Mouse (Mus musculus) yolk sac, embryonic 10.5 days (tissue): ENCODE data around the gene Nsd1.

Experiments
- DNase-seq: peaks from one replicate; pipeline ENCODE4 v3.0.0-alpha.2; 2017; ENCODE audit warnings: low spot score

The Nsd1 gene

DNA sequence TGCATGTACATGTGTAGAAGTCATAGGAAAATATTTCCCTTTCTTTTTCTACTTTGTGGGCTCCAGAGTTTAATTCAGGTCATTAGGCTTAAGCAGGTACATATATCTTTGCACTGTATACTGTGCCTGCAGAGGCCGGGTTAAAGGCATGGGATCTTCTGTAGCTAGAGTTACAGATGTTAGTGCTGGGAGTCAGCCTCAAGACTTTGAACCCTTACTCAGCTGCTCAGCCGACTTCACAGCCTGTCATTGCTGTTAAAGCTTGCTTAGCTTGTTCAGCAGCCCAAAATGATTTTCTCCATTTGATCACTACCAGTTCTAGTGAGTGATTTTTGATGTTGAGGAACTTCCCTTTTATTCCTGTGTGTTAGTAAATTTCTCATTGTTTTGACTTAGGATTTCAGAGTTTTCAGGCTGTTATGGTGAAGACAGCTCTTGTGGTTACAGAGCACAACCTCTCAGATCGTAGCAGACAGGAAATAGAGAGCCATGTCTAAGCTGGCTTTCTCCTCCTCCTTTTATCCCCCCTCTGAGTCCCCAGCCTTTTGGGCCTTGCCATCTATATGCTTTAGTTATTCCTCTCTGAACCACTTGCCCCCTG lies 45.6 kb downstream of the Nsd1 start:
- peak; percentile 34 for DNase-seq

DNA sequence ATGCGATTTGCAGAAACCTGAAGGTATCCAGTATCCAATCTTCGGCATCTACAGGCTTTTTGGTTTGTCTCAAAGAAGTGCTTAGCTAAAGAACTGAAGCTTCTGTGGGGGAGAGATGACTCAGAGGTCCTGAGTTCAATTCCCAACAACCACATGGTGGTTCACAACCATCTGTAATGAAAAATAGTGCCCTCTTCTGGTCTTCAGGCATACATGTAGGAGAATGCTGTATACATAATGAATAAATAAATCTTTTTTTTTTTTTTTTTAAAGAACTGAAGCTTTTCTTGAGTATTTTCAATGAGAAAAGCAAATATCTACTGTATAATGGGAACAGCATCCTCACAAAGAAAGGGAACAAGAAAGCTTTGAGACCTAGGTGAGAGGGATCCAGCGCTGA lies 49.1 kb downstream of the Nsd1 start:
- DNase-seq = no peak

DNA sequence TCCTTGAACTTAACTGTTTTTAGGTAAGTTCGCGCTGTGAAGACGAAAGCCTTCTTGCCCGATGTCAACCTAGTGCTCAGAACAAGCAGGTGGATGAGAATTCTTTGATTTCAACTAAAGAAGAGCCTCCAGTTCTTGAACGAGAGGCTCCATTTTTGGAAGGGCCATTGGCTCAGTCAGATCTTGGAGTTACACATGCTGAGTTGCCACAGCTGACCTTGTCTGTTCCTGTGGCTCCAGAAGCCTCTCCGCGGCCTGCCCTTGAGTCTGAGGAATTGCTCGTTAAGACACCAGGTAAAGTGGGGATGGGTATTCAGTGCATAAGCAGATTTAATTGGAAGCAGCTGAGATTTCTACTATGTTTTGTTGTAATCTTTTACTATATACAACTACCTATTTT lies 51.9 kb downstream of the Nsd1 start:
- DNase-seq = no peak

DNA sequence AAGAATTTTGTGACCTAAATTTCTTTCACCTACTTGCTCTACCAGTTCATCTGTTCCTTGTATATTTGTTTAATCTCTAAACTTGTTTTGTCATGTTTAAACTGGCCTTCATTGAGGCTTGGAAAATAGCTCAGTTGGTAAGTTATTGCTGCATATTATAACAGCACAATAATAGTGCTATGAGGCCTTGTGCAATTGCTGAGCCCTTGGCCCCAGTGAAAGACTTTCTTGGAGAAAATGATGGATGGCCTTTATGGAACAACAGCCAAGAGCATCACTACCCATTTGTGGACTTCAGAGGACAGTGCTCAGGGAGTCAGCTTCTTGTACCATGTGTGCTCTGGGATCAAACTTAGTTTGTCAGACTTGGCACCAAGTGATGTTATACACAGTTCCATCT lies 52.5 kb downstream of the Nsd1 start:
- DNase-seq = no peak

DNA sequence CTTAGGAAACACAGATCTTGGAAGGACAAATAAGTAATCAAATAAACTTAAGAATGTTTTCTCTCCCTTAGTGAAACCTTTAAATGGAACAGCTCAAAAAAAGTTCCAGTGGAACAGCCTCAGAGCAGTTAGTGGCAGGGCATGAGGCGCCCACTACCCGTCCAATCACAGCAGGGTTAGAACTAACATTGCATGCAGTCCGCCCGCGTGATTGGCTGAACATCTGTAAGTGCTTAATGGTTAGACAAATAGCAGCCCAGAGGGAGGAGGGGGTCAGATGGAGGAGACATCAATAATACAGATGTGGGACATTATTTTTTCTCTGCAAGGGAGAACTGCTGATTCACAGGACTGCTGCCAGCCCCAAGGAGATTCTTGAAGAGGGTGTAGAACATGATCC lies 67.6 kb downstream of the Nsd1 start:
- no peak for DNase-seq

DNA sequence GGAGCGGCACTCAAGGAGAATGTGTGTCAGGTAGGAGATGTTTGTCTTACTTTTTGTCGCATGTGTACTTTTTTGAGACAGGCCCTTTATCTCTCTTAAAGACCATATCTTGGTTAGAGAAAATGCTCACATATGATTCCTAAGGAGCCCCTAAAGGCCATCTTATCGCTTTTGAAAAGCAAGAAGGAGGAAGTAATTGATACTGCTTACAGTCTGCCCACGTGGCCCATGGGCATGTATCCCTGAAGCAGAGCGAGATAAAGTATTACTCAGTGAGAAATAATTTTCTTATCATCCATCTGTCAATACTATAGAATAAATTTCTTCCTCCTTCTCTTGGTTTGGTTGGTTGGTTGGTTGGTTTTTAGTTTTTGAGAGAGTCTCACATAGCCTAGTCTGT lies 68.1 kb downstream of the Nsd1 start:
- no peak for DNase-seq

DNA sequence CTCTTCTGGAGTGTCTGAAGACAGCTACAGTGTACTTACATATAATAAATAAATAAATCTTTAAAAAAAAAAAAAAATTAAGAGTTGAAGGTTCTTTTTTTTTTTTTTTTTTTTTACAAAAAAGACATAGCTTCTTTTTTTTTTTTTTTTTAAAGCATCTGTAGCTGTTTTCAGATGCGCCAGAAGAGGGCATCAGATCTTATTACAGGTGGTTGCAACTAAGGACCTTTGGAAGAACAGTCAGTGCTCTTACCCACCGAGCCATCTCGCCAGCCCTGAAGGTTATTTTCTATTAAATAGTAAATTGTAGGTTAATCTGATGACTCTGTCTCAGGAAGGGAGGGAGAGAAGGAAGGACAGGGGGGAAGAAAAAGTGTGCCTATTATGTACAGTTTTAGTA lies 79.3 kb downstream of the Nsd1 start:
- DNase-seq = no peak

DNA sequence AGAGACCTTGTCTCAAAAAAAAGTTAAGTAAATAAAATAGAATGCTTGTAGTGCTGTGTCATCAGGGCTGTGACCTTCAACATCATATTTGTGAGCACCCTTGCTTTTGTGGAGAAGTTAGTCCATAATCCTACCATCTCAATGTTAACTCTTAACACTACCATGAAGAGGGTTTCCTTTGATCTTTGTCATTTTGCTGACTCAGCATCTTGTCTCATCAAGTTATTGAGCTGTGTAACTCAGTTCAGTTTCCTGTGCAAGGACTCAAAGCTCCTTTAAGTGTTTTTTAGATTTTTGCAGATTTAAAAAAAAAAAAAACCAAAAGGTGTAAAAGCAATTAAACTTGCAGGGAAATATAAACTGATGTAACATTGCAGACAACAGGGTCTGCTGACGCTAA lies 87.2 kb downstream of the Nsd1 start:
- DNase-seq = no peak

DNA sequence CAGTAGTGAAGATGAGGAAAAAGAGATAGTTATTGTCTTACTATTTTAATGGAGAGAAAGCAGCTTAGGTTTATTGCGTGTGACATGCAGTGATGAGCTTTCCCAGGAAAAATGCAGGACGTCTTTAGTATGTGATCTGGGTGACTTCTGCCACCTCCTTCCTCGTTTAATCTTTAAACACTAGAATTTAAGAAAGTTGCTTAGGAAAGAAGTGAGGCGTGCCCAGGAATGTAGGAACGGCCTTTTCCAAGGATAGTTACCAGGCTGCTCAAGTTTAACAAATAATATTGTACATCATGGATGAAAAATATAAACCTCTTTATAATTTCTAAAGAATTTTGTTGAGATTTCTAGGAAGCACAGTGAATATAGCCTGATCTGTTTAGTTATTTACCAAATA lies 91.3 kb downstream of the Nsd1 start:
- no peak for DNase-seq

DNA sequence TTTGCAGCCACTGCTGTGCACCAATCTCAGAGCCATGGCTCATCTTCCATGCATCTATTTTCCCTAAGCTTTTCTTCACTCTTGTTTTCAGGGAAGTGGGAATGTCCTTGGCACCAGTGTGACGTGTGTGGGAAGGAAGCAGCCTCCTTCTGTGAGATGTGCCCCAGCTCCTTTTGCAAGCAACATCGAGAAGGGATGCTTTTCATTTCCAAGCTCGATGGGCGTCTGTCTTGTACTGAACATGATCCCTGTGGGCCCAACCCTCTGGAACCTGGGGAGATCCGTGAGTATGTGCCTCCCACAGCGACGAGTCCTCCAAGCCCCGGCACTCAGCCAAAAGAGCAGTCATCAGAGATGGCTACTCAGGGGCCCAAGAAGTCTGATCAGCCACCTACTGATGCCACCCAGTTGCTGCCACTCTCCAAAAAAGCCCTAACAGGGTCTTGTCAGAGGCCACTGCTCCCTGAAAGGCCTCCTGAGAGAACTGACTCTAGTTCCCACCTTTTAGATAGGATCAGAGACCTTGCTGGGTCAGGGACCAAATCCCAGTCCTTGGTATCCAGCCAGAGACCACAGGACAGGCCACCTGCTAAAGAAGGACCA lies 102.5 kb downstream of the Nsd1 start:
- DNase-seq = no peak

DNA sequence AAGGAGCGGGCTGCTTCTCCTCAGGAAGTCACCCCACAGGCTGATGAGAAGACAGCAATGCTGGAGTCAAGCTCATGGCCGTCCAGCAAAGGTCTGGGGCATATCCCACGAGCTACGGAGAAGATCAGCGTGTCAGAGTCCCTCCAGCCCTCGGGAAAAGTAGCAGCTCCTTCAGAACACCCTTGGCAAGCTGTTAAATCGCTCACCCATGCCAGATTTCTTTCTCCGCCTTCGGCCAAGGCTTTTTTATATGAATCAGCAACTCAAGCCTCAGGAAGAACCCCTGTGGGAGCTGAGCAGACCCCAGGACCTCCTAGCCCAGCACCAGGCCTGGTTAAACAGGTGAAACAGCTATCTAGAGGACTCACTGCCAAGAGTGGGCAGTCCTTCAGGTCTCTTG lies 103.5 kb downstream of the Nsd1 start:
- no peak for DNase-seq

DNA sequence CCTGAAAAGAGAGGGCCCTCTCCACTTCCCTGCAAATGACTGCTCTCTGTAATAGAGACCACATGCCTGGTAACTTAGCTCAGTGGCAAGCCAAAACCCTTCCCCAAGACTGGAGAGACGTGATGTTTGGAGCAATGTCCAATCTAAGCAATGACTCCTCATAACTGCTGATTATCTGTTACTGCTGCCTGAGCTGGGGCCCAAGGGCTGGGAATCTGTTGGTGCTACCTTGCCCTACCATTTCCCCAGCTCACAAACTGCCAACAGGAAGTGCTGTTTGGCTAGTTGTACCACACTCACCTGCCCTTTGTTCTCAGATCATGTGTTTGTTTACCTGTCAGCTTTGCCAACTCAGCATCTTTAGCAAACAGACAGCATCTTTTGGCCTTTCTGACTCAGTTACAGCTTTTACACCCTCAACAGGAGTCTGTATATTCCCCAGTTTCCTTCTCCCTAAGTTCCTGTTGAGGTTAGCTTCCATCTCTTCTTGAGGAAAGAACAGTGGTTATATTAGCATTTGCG lies 105.4 kb downstream of the Nsd1 start:
- DNase-seq = no peak

DNA sequence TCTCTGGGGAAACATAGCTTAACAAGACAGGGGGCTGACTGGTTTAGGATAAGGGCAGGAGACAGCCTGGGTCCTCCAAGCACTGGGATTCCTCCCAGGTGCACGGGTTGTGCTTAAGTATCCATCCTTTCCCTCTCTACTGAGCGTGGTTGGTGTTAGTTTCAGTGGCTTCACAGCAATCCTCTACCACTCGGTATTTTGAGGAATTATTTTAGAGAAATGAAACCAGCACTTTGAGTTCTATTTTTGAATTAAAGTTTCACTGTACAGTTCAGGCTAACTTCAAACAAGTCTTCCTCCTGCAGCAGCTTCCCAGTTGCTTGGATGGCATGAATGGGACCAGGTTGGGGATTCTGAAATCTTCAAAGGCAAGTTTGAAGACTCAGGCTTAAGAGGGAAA lies 108.8 kb downstream of the Nsd1 start:
- no peak for DNase-seq

DNA sequence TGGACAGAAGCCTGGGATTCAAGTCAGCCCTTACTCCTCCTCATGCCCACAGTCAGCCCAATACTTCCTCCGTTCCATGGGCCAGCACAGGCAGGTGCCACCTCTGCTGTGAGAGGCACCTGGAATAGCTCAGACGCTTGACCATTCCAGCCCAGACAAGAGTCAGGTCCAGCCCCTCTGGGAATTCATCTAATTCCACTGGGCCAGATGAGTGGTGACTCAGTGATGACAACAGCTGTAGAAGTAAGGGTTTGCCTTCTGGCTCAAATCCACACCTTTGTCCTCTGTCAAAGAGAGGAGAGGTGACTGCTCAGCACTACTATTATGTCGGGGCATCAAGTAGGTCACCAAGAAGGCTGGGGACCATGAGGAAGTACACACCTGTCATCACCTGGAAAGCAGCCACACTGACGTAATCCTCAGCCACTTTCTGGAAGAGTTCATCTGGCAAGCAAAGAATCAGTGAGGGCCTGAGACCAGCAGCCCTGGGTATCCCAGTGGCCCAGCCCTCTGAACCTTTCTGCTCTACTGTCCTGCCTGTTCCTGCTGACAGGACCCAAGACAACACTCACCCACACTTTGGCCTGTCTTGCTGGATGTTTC lies 110.5 kb downstream of the Nsd1 start, which contains the start of gene Prelid1:
TSS of gene Prelid1 (plus strand) at position 570 of the 603 bp plus-strand sequence.
- DNase-seq = no peak

DNA sequence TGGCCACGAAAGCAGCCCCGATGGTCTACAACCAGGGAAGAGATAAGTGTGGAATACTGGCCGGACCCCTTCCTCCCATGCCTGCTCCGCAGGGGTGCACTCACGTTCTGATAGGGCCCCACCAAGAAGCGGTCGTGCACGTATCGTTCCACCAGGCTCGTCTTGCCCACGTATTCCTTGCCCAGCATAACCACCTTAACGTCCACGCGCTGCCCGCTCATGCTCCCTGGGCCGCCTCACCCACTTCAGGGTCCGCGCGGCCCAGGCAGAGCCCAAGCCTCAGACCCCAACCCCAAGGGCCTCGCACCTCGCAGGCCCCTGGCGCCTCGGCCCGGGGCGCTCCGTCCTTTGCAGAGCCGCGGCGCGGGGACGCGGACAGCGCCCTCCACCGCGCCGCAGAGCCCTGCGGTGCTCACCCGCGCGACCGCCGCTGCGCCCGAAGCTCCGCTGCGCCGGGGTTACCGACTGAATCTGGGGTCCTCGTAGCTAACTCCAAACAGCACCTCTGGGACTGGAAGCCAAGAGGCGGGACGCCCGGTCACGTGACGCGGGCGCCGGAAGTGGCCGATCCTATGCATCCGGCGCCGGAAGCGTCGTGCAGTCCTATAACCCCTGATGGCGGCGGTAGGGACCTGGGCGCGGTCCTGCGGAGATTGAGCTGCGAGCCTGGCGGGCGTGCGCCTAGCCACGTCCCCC lies 112.0 kb downstream of the Nsd1 start, which contains the start of gene Rab24:
TSS of gene Rab24 (minus strand) at position 513 of the 696 bp plus-strand sequence.
- DNase-seq = peak; percentile 89

DNA sequence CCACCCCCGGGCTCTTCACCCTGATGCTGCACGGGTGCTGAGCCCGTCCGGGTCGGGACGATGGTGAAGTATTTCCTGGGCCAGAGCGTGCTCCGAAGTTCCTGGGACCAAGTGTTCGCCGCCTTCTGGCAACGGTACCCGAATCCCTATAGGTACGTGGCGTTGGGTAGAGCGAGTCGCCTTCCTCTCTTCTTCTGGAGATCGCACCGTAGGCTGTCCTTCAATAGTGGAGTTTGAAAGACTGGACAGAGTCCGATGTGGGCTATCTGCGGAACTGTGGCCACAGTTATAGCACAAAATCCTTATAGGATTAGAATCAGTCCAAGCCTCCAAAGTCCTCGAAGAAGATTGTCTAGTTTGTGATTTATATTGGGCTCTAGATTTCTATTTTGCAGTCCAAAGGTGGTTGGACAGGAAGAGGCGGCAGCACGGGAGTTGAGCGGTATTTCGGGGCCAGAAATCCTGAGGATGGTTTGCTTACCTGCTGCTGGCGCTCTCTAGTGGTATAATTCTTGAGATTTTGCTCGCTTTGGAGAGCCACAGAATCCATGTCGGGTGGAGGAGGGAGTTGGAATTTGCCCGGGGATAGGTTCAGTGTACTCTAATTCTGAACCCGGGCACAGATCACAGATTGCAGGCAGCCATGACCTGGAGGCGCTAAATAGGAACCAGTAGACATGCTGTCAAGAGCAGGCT lies 112.7 kb downstream of the Nsd1 start:
- peak; percentile 71 for DNase-seq

DNA sequence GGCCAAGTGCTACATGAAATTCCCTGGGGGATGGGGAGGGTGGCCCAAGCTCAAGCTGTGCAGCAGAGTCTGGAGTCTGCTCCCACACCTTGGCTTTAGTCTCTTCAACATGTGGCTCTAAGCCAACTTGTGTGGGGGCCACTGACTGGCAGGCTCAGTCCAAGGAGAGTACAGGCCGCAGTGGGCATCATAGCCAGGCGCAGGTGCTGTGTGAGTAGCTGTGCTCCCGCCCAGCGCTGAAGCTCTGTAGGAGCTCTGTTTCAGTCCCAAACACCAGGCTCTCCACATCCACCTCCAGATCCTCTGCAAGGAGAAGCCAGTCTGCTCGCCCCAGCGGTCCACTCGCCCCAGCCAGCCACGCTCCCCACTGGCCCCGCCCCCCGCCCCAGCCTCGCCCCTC lies 116.0 kb downstream of the Nsd1 start:
- no peak for DNase-seq

DNA sequence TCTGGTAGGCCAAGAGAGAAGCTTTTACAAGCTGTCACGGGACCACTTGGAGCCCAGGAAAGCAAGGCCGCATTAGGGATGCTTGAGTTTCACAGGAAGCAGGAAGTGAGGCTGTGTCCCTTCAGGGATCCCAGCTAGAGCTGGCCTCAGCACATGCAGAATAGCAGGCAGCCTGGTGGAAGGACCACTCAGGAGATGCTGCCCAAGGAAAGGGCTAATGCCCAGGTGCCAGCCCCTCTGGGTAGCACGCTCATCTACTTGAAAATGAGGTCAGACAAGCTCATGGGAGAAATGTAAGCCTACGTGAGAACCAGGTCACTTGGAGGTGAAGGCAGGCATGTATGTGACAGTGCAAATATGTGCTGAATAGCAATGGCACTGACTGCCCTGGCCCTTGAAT lies 117.6 kb downstream of the Nsd1 start:
- no peak for DNase-seq

DNA sequence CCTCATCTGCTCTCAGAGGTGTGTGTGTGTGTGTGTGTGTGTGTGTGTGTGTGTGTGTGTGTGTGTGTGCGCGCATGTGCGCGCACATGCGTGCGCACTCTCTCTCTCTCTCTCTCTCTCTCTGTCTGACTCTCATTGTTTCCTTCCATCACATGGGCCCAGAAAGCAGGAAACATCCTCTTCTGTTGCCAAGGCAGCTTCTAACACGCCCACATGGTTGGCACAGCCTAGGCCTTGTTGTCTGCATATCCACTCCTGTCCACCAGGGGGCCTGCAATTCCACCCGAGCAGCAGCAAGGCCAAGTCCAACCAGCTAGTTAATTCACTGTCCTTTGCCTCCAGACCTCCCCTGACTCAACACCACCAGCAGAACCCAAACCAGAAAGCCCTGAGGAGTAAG lies 118.1 kb downstream of the Nsd1 start:
- DNase-seq = no peak

DNA sequence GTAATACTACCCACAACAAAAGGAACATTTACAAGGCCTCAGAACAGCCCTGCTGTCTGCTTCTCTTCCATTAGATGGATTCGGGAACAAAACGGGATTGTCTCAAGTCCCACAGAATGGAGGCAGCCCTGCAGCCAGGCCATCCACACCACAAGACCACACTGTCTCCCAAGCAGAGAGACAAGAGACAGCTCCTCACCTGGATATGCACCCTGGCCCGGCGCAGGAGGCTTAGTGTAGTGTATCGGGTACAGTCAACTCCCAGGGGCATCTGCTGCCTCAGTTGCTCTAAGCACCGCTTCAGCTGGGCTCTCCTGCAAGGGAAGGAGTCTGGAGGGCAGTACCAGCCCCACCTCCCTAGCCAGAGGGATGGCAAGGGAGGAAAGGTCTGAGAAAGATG lies 118.6 kb downstream of the Nsd1 start:
- no peak for DNase-seq

DNA sequence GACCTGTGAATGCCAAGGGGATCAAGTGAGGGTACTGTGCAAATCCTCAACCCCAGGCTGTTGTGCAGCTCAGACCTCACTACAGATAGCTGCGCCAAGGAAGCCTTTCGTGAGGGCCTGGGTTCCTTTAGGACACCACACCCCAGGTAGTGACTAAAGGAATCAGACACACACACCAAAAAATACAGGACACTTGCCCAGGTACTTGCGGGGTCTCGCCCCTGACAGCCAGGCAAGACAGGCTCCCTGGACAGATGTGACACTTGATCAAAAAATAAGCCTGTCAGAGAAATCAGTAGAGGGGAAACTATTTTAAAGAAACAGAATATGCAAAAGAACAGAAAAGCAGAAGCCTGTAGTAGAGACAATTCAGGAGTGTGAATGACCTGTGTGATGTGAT lies 119.1 kb downstream of the Nsd1 start:
- peak; percentile 2 for DNase-seq

DNA sequence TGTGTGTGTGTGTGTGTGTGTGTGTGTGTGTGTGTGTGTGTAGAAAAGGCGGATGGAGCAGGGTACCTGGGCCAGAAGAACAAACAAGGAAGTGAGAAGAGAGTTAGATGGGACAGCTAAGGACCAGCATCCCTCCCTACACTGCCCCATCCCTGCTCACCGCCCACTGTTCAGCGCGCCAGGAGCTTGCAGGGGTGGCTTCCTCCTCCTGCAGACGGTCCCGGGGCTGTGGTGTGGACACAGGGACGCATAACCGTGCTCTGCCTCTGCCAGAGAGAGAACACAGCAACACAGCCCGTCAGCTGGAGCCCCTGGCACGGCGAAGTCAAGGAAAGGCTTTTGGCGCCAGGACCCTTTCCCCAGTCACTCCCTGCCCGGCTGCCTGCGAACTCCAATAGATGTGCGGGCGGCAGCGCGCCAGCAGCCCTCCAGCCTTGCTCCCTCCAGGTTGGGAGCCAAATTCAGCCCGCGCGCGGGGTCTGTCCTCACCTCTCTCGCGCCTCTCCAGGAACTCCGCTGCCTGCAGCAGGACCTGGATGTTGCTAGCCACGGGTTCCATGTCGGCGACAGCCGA lies 119.6 kb downstream of the Nsd1 start:
- DNase-seq = no peak
